ENCODE assay signal across 23 mouse cellular contexts in genomic region chr2:37746293-37747049, GRCm38 (mm10). TPM values are rescaled to one million over a fixed set of nuclear protein-coding genes. Genes with fewer than 3 reads are reported as not detected.
DNase-seq lines count a peak whose midpoint lies in the region; TF ChIP-seq lines count a peak whose summit lies in the region.
"Had no signal": no experiment of that assay in that cellular context is flagged by ENCODE, and none has a peak within 500 bp of the region (broad histone marks: within the 10 kb centered on the region; RNA-seq: fewer than 3 reads in every experiment).

No protein-coding gene starts in this region.

- peaks cover 17% of the 10 kb centered on the region for H3K4me1 ChIP-seq in kidney, adult 2 months (ENCODE audit: control insufficient read depth, insufficient read depth, low read length)
- H3K4me1 ChIP-seq: liver, embryonic 15.5 days had no signal

- H3K36me3 ChIP-seq in kidney, adult 2 months (ENCODE audit: control insufficient read depth, insufficient read depth, low read length) = no peaks in the 10 kb centered on the region
- no peaks in the 10 kb centered on the region for H3K36me3 ChIP-seq in splenic B cell, adult 2 months (ENCODE audit: control insufficient read depth, insufficient read depth, low read length, poor library complexity, severe bottlenecking)
- H3K36me3 ChIP-seq: embryonic facial prominence, embryonic 13.5 days; forebrain, embryonic 12.5 days; heart, embryonic 10.5 days; liver, embryonic 15.5 days; lung, embryonic 15.5 days had no signal

- H3K4me3 ChIP-seq in kidney, adult 2 months (ENCODE audit: insufficient read depth, low read depth, low read length) = no peak overlapping the region
- H3K4me3 ChIP-seq: embryonic facial prominence, embryonic 13.5 days; erythroblast, embryonic 14.5 days; forebrain, embryonic 12.5 days; gastrocnemius, adult 2 months; heart, embryonic 10.5 days; left cerebral cortex, adult 2 months; liver, embryonic 15.5 days; lung, embryonic 15.5 days had no signal

- TF ChIP-seq CTCF in kidney, adult 2 months (conservative IDR thresholded peaks at IDR 0.05; ENCODE audit: insufficient read depth, insufficient read length, low read depth, low read length) = no peak

- DNase-seq in adrenal gland, adult (ENCODE audit: inconsistent age in 2 of 2, low spot score in 1 of 2) = peak; percentile 25 to 66
- no peak for DNase-seq in adrenal gland, postnatal 25 days
- peak; percentile 56 for DNase-seq in kidney, adult 2 months
- DNase-seq in kidney, postnatal 14 days = no peak
- DNase-seq in urinary bladder, postnatal 14 days (ENCODE audit: low spot score) = peak; percentile 25
- DNase-seq in urinary bladder, postnatal 25 days (ENCODE audit: low spot score) = no peak
- peak; percentile 53 for DNase-seq in splenic B cell, adult 2 months (ENCODE audit: low read depth, low spot score)
- no peak for DNase-seq in heart, postnatal 4 days
- DNase-seq: cerebellum, adult 11 months; embryo, embryonic 11 days; gastrocnemius, adult 2 months; liver; lung, postnatal 4 days; midbrain, embryonic 14.5 days had no signal

- 88% methylated on average over 5 of the region's 5 CpGs for WGBS in kidney, adult 2 months

- H3K27me3 ChIP-seq in kidney, adult 2 months (replicated peaks; ENCODE audit: control insufficient read depth, insufficient read depth, low read length) = no peaks in the 10 kb centered on the region
- H3K27me3 ChIP-seq in splenic B cell, adult 2 months (ENCODE audit: control insufficient read depth, insufficient read depth, low read length, poor library complexity, severe bottlenecking) = no peaks in the 10 kb centered on the region
- H3K27me3 ChIP-seq: embryonic facial prominence, embryonic 13.5 days; liver, embryonic 15.5 days; lung, embryonic 15.5 days had no signal

- H3K27ac ChIP-seq in kidney, adult 2 months (ENCODE audit: insufficient read depth, low read depth, low read length) = no peak overlapping the region
- H3K27ac ChIP-seq: embryonic facial prominence, embryonic 13.5 days; forebrain, embryonic 12.5 days; gastrocnemius, adult 2 months; heart, embryonic 10.5 days; hindbrain, postnatal 0 days; left cerebral cortex, adult 2 months; liver, embryonic 15.5 days; lung, embryonic 15.5 days had no signal

- TF ChIP-seq POLR2A in kidney, adult 2 months (IDR thresholded peaks at IDR 0.05; ENCODE audit: low read depth, low read length) = no peak

RNA-seq across cellular contexts. Expression of gene Crb2, which starts 29.6 kb away (rescaled TPM):
- 0.52 and 0.62 TPM in 2 replicates for total RNA-seq in adrenal gland, postnatal 25 days (2021)
- 2.7 and 3.0 TPM in 2 replicates for polyA plus RNA-seq in kidney, adult 2 months (2012; rRNA removed)
- 1 to 10 TPM; 1.5 to 2.0 TPM for total RNA-seq in heart, postnatal 4 days (2021)
- total RNA-seq: gastrocnemius, adult 2 months; megakaryocyte-erythroid progenitor cell, adult 5-6 weeks had no signal
- polyA plus RNA-seq: erythroblast, embryonic 14.5 days had no signal

RNA-seq across cellular contexts. Expression of gene Strbp, which starts 42.8 kb away (rescaled TPM):
- 79.1 and 91.4 TPM in 2 replicates for total RNA-seq in adrenal gland, postnatal 25 days (2021)
- polyA plus RNA-seq in kidney, adult 2 months (2012; rRNA removed) = 5.0 and 6.8 TPM in 2 replicates
- total RNA-seq in heart, postnatal 4 days (2021) = 10 to 100 TPM; 33.0 to 33.4 TPM

Comparison
In these comparisons a context has a peak if more than half of its experiments do, and no peak if none do; other contexts are left out.
1. DNase-seq: peak in adrenal gland, adult (2 of 2), kidney, adult 2 months (single experiment), urinary bladder, postnatal 14 days (single experiment) and splenic B cell, adult 2 months (single experiment); none in adrenal gland, postnatal 25 days (single experiment), kidney, postnatal 14 days (single experiment), urinary bladder, postnatal 25 days (single experiment) and heart, postnatal 4 days (single experiment).